13 mouse cellular contexts compared by ENCODE assay signal in genomic region chr4:56612325-56612724, GRCm38 (mm10).
DNase-seq lines count a peak whose midpoint lies in the region; ATAC-seq lines count a peak whose summit lies in the region.
"Had no signal": no experiment of that assay in that cellular context is flagged by ENCODE, and none has a peak within 500 bp of the region (broad histone marks: within the 10 kb centered on the region; RNA-seq: fewer than 3 reads in every experiment).

No protein-coding gene starts in this region.

- no peaks in the 10 kb centered on the region for H3K27me3 ChIP-seq in hindbrain, embryonic 11.5 days (ENCODE audit: control insufficient read depth, insufficient read depth, low read length)
- H3K27me3 ChIP-seq: hindbrain, embryonic 13.5 days; limb, embryonic 15.5 days had no signal

- no peak overlapping the region for H3K4me2 ChIP-seq in hindbrain, embryonic 11.5 days (replicated peaks; ENCODE audit: low read depth, low read length)
- H3K4me2 ChIP-seq: hindbrain, embryonic 13.5 days; limb, embryonic 15.5 days had no signal

- WGBS in hindbrain, embryonic 11.5 days, result 85% methylated on average over 4 of the region's 4 CpGs

- H3K27ac ChIP-seq in hindbrain, embryonic 11.5 days (ENCODE audit: low read depth, low read length), result no peak overlapping the region
- H3K27ac ChIP-seq: hindbrain, embryonic 13.5 days; limb, embryonic 15.5 days had no signal

- intact Hi-C loops in left cerebral cortex, postnatal 4 days (cut with DNase I), result no loop called here
- intact Hi-C loops in left cerebral cortex, postnatal 25 days (cut with DNase I), result no loop called here
- intact Hi-C loops in heart, postnatal 36 days (cut with DNase I), result no loop called here

- no peaks in the 10 kb centered on the region for H3K9me3 ChIP-seq in hindbrain, embryonic 11.5 days (ENCODE audit: control insufficient read depth, low read length)
- H3K9me3 ChIP-seq: hindbrain, embryonic 13.5 days; limb, embryonic 15.5 days had no signal

- no peaks in the 10 kb centered on the region for H3K4me1 ChIP-seq in hindbrain, embryonic 11.5 days (replicated peaks; ENCODE audit: control insufficient read depth, insufficient read depth, low read length)

- H3K9ac ChIP-seq in hindbrain, embryonic 11.5 days (ENCODE audit: low read depth, low read length), result no peak overlapping the region
- H3K9ac ChIP-seq: forebrain, postnatal 0 days; hindbrain, embryonic 13.5 days; limb, embryonic 15.5 days had no signal

- ATAC-seq in cerebellum, adult (ENCODE audit: insufficient number of reproducible peaks, low FRiP score, low TSS enrichment), result no peak
- ATAC-seq in hindbrain, embryonic 11.5 days (ENCODE audit: low FRiP score), result no peak
- ATAC-seq: forebrain, postnatal 0 days; midbrain, embryonic 16.5 days had no signal

- no peak overlapping the region for H3K4me3 ChIP-seq in hindbrain, embryonic 11.5 days (ENCODE audit: low read depth, low read length)
- H3K4me3 ChIP-seq: hindbrain, embryonic 13.5 days; limb, embryonic 15.5 days had no signal

- no peaks in the 10 kb centered on the region for H3K36me3 ChIP-seq in hindbrain, embryonic 11.5 days (ENCODE audit: control insufficient read depth, insufficient read depth, low read length)
- H3K36me3 ChIP-seq: hindbrain, embryonic 13.5 days; limb, embryonic 15.5 days had no signal

- peak; percentile 2 for DNase-seq in cerebellum, adult 8-10 months
- DNase-seq in left cerebral cortex, postnatal 4 days, result peak; percentile 43
- DNase-seq in left cerebral cortex, postnatal 25 days (ENCODE audit: low spot score in 2 of 2), result no peak
- DNase-seq in adrenal gland, postnatal 36 days, result peak; percentile 82 to 83
- peak; percentile 13 to 24 for DNase-seq in heart, postnatal 36 days
- DNase-seq in embryo, embryonic 9.5 days (ENCODE audit: extremely low spot score), result no peak
- no peak for DNase-seq in hindbrain, embryonic 11.5 days (ENCODE audit: low spot score)
- DNase-seq: B cell, adult 2 months; forebrain, postnatal 0 days had no signal

Comparison
In these comparisons a context has a peak if more than half of its experiments do, and no peak if none do; other contexts are left out.
1. DNase-seq: peak in cerebellum, adult 8-10 months (single experiment), left cerebral cortex, postnatal 4 days (single experiment), adrenal gland, postnatal 36 days (2 of 2) and heart, postnatal 36 days (2 of 2); none in left cerebral cortex, postnatal 25 days (0 of 2), embryo, embryonic 9.5 days (single experiment) and hindbrain, embryonic 11.5 days (single experiment).